Mouse (Mus musculus): ENCODE measurements around the gene Kng2.

DNA sequence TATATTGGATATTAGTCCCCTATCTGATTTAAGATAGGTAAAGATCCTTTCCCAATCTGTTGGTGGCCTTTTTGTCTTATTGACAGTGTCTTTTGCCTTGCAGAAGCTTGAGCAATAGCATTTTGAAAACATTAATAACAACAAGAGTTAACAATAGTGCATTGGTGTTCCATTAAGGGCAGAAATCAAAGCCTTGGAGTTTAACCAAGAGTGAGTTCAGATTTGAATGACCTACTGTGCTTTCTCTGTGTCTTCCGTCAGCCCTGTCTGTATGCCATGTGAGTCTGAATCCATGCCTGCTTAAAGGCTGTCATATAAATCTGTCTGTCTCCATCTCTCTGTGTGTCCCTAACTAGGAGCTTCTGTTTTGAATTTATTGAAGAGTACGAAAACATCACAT is 81.9 kb downstream of the Kng2 start:
- TF ChIP-seq CTCF (IDR thresholded peaks at IDR 0.05; ENCODE audit: low read depth, low read length) = no peak
- TF ChIP-seq POLR2A (IDR thresholded peaks at IDR 0.05; ENCODE audit: borderline replicate concordance, low read depth, low read length) = no peak

All from bone marrow macrophage, adult 2 months (primary cell).